Mouse (Mus musculus) heart, embryonic 14.5 days (tissue): ENCODE measurements at regions not wholly inside any gene's neighbourhood (a gene's known extent, or its start where the extent isn't known, plus 50 kb on each side); places are given as distances from the start of the nearest gene placed in this dataset.
A peak's percentile ranks its signal among the peaks of the same experiment; 100 is the strongest.

Experiments used
- ATAC-seq: fragments of 200-750 bp; cut with Nextera tagmentation; 2 replicates; pipeline ENCODE4 v1.8.0; 2017; ENCODE audit warnings: low read depth, moderate TSS enrichment; ENCODE audit not compliant: insufficient number of reproducible peaks, insufficient read depth, low FRiP score
- H3K27ac ChIP-seq, 2 experiments: fragments of 200-500 bp in 1 of 2; fragments of 300-500 bp in 1 of 2; sonication (generic) in 1 of 2; replicated peaks in 1 of 2; 2 replicates each; pipeline ENCODE4 v1.5.1; 2012 to 2014; ENCODE audit warnings: low read depth in 2 of 2, low read length in 2 of 2, control low read depth in 1 of 2, mild to moderate bottlenecking in 1 of 2, mixed read lengths in 1 of 2; ENCODE audit not compliant: control insufficient read depth in 1 of 2, insufficient read depth in 1 of 2
- H3K27me3 ChIP-seq: fragments of 300-500 bp; sonication (generic); 2 replicates; pipeline ENCODE4 v1.6.1; 2014; ENCODE audit warnings: mild to moderate bottlenecking, low read length, control low read depth; ENCODE audit not compliant: control insufficient read depth, insufficient read depth
- H3K36me3 ChIP-seq: fragments of 300-500 bp; sonication (generic); 2 replicates; pipeline ENCODE4 v1.6.1; 2014; ENCODE audit warnings: mild to moderate bottlenecking, control low read depth, low read length, mixed read lengths; ENCODE audit not compliant: control insufficient read depth, insufficient read depth
- H3K4me1 ChIP-seq, 2 experiments: fragments of 200-500 bp in 1 of 2; fragments of 300-500 bp in 1 of 2; sonication (generic) in 1 of 2; 2 replicates each; pipeline ENCODE4 v1.6.1; 2012 to 2014; ENCODE audit warnings: low read length in 2 of 2, control low read depth in 1 of 2, mixed read lengths in 1 of 2; ENCODE audit not compliant: control insufficient read depth in 2 of 2, insufficient read depth in 2 of 2
- H3K4me2 ChIP-seq: fragments of 300-500 bp; sonication (generic); 2 replicates; pipeline ENCODE4 v1.6.1; 2014; ENCODE audit warnings: mild to moderate bottlenecking, low read length
- H3K4me3 ChIP-seq, 2 experiments: fragments of 200-500 bp in 1 of 2; fragments of 300-500 bp in 1 of 2; sonication (generic) in 1 of 2; 2 replicates each; pipeline ENCODE4 v1.5.1; 2012 to 2014; ENCODE audit warnings: low read length in 2 of 2, mild to moderate bottlenecking in 2 of 2, control low read depth in 1 of 2, low read depth in 1 of 2, moderate library complexity in 1 of 2; ENCODE audit not compliant: control insufficient read depth in 1 of 2, insufficient read depth in 1 of 2
- H3K9ac ChIP-seq: fragments of 300-500 bp; sonication (generic); 2 replicates; pipeline ENCODE4 v1.6.1; 2014; ENCODE audit warnings: mild to moderate bottlenecking, low read length
- H3K9me3 ChIP-seq: fragments of 300-500 bp; sonication (generic); 2 replicates; pipeline ENCODE4 v1.6.1; 2016; ENCODE audit warnings: low read length, control low read depth; ENCODE audit not compliant: control insufficient read depth
- WGBS: fragments of 180-500 bp; shearing (Covaris S2); extraction: QIAGEN DNeasy Blood & Tissue Kit; methylation state at CpG from one replicate; pipeline ENCODE4 v1.1.7; 2014; 5-methylcytosine and 5-hydroxymethylcytosine counted together

DNA sequence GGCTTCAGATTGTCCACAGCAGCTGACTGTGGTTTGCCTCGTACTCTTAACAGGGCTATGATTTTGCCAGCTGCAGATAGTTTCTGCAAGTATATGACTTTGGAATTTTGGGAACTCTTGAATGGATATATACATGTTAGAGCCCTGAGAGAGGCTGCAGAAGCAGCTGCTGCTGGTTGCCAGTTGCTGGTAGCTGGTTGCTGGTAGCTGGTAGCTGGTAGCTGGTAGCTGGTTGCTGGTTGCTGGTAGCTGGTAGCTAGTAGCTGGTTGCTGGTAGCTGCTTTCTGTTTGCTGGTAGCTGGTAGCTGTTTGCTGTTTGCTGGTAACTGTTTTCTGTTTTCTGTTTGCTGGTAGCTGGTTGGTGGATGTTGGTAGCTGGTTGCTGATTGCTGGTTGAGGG is 339.1 kb downstream of the Gadd45g start:
- H3K4me3 ChIP-seq, result no peak overlapping the region
- no peak for ATAC-seq
- H3K9ac ChIP-seq, result no peak overlapping the region
- no peak overlapping the region for H3K4me2 ChIP-seq
- H3K27ac ChIP-seq, result no peak overlapping the region
- H3K4me1 ChIP-seq, result peaks cover 12 to 15% of the 10 kb centered on the region in 2 experiments; a peak in 3 of 4 replicates
- no peaks in the 10 kb centered on the region for H3K27me3 ChIP-seq
- H3K36me3 ChIP-seq, result no peaks in the 10 kb centered on the region
- WGBS, result 62% methylated on average over 1 of the region's 1 CpGs
- H3K9me3 ChIP-seq, result no peaks in the 10 kb centered on the region

- Histone ChIP-seq H3K4me3 (no peak overlapping the region), H3K9me3 (no peaks in the 10 kb centered on the region), H3K4me1 (peaks cover 12 to 15% of the 10 kb centered on the region in 2 experiments; a peak in 3 of 4 replicates), H3K9ac (no peak overlapping the region), H3K36me3 (no peaks in the 10 kb centered on the region), H3K27me3 (no peaks in the 10 kb centered on the region), H3K4me2 (no peak overlapping the region), H3K27ac (no peak overlapping the region; a peak in 1 of 4 replicates)
- 78% methylated on average over 8 of the region's 8 CpGs for WGBS
- peak; percentile 51; the same call in 1 of the 2 replicates for ATAC-seq
These were observed 341.5 kb downstream of the Gadd45g start for GRCm38 (mm10) chr13:52187841-52188604.

- Histone ChIP-seq H3K4me2 (no peak overlapping the region), H3K27ac (no peak overlapping the region; a peak in 1 of 4 replicates), H3K9me3 (no peaks in the 10 kb centered on the region), H3K4me1 (peaks cover 12 to 15% of the 10 kb centered on the region in 2 experiments; a peak in 3 of 4 replicates), H3K27me3 (no peaks in the 10 kb centered on the region), H3K36me3 (no peaks in the 10 kb centered on the region), H3K9ac (no peak overlapping the region), H3K4me3 (no peak overlapping the region)
- no peak for ATAC-seq
- 70% methylated on average over 2 of the region's 2 CpGs for WGBS
These were observed 342.1 kb downstream of the Gadd45g start for GRCm38 (mm10) chr13:52188605-52189003.

DNA sequence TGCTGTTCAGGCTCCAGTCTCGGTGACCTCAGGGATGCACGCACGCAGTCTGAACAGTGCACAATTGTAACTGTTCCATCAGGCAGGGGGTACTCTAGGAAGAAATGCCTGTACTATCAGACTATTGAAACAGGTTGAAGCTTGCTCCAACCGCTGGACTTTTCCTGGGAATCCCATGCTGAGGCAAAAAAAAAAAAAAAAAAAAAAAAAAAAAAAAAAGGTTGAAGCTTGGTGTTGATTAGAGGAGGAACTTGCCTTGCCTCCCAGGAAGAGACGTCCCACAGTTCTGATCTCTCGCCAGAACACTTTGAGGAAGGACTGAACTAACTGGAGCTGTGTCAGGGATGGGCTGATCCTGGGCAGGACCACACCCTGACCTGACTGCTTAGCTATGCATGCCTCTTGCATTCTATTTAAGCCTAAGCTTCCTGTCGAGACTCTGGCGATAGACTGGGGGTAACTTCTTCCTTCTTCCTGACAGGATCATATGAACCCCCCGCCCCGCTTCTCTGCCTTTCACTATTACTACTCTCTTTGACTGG is 341.6 kb downstream of the Diras2 start:
- no peaks in the 10 kb centered on the region for H3K27me3 ChIP-seq
- H3K4me2 ChIP-seq, result no peak overlapping the region
- H3K4me1 ChIP-seq, result peaks cover 12 to 15% of the 10 kb centered on the region in 2 experiments; a peak in 3 of 4 replicates
- no peak overlapping the region for H3K27ac ChIP-seq
- no peaks in the 10 kb centered on the region for H3K9me3 ChIP-seq
- 51% methylated on average over 10 of the region's 10 CpGs for WGBS
- no peaks in the 10 kb centered on the region for H3K36me3 ChIP-seq
- no peak overlapping the region for H3K9ac ChIP-seq
- ATAC-seq, result no peak
- H3K4me3 ChIP-seq, result no peak overlapping the region

GRCm38 (mm10) chr13:52190256-52190655 is 340.8 kb downstream of the Diras2 start:
- no peaks in the 10 kb centered on the region for H3K27me3 ChIP-seq
- no peak for ATAC-seq

GRCm38 (mm10) chr13:52190848-52191590 is 340.1 kb downstream of the Diras2 start:
- Histone ChIP-seq H3K4me1 (peaks cover 12 to 15% of the 10 kb centered on the region in 2 experiments; a peak in 3 of 4 replicates), H3K9me3 (no peaks in the 10 kb centered on the region), H3K27me3 (no peaks in the 10 kb centered on the region), H3K27ac (no peak overlapping the region), H3K4me2 (no peak overlapping the region), H3K4me3 (no peak overlapping the region), H3K36me3 (no peaks in the 10 kb centered on the region), H3K9ac (no peak overlapping the region)
- WGBS, result 75% methylated on average over 15 of the region's 15 CpGs
- no peak for ATAC-seq

More at GRCm38 (mm10) chr13:52190256-52190655, 340.8 kb downstream of the Diras2 start:
- Histone ChIP-seq H3K9ac (no peak overlapping the region), H3K4me1 (peaks cover 12 to 15% of the 10 kb centered on the region in 2 experiments; a peak in 3 of 4 replicates), H3K36me3 (no peaks in the 10 kb centered on the region), H3K27ac (no peak overlapping the region), H3K4me2 (no peak overlapping the region), H3K9me3 (no peaks in the 10 kb centered on the region), H3K4me3 (no peak overlapping the region)
- WGBS, result 65% methylated on average over 9 of the region's 9 CpGs

DNA sequence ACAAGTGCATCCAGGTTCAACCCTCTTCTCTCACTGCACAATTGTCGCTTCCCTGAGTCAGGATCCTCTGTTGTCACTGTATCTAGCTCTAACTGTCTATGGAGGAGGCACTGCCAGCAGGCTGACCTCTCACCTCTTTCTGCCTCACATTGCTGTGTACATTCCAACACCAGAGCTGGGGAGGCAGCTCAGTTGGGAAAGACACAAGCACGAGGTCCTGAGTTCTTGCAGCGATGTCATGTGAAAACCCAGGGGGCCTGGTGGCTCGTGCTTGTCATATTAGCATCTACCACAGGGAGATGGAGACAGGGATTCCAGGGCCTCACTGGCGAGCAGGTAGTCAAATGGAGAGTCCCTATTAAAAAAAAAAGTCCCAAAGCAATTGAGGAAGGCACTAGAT is 334.2 kb downstream of the Diras2 start:
- Histone ChIP-seq H3K4me2 (no peak overlapping the region), H3K4me1 (no peaks in the 10 kb centered on the region; a peak in 1 of 4 replicates), H3K27ac (no peak overlapping the region), H3K27me3 (no peaks in the 10 kb centered on the region), H3K9me3 (no peaks in the 10 kb centered on the region), H3K36me3 (no peaks in the 10 kb centered on the region), H3K4me3 (no peak overlapping the region), H3K9ac (no peak overlapping the region)
- WGBS, result 59% methylated on average over 5 of the region's 5 CpGs
- ATAC-seq, result no peak
